Mouse (Mus musculus): Measurements from ENCODE around the gene Ccdc191. TPM values are rescaled to one million over a fixed set of nuclear protein-coding genes. Genes with fewer than 3 reads are reported as not detected.

Ccdc191 gene
- 0.58 and 0.71 TPM in 2 replicates for polyA plus RNA-seq (2012; rRNA removed; ENCODE audit: low replicate concordance)

DNA sequence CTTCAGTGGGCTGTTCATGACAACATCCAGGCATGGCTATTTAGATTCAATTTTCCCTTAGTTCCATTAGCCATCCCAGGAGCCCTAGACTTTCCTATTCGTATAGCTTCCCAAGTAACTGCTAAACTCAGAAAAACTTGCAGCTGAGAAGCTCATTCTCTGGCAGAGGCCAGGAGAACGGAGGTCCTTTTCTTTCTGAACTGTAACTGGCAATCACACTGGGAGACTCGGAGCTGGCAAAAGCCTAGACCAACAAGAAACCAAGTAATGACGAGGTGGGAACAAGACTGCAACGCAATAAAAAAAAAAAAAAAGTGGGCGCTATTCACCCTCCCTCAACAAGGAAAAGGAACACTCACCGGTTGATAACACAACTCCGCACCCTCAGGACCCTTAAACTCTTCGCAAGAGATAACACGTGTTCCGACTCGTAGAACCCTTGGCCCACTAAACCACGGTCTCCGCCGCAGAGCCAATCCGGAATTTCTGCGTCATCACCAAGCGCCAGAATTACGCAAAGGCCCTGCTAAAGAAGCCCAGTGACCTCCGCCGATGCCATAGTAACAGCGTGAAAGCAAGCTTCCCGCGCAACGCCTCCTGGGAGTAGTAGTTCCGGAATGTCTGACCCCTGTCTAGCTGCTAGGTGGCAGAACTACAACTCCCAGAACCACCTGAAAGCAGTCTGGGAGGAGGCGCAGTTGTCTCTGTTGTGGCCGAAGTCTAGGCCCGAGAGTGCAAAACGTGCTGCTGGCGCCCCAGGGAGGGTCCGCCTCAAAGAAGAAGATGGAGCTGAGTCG lies at the start of gene Ccdc191:
Ccdc191 (plus strand) TSS at position 593 of the 797 bp plus-strand sequence.

DNA sequence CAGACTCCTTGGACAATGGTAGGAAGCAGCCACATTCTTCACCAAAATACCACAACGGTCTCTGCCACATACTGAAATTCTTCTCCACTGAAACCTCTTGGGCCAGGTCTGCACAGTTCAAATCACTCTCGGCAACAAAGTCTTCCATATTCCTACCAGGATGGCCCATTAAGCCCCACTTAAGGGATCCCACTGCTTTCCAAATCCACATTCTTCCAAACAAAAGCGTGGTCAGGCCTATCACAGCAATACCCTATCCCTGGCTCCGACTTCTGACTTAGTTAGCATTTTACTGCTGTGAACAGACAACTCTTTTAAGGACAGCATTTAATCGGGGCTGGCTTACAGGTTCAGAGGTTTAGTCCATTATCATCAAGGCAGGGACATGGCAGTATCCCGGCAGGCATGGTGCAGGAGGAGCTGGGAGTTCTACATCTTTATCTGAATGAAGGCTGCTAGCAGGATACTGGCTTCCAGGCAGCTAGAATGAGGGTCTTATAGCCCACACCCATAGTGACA lies 36.8 kb downstream of the Ccdc191 start, which contains the start of gene Qtrt2:
Qtrt2 (minus strand) TSS at position 469 of the 519 bp plus-strand sequence.

DNA sequence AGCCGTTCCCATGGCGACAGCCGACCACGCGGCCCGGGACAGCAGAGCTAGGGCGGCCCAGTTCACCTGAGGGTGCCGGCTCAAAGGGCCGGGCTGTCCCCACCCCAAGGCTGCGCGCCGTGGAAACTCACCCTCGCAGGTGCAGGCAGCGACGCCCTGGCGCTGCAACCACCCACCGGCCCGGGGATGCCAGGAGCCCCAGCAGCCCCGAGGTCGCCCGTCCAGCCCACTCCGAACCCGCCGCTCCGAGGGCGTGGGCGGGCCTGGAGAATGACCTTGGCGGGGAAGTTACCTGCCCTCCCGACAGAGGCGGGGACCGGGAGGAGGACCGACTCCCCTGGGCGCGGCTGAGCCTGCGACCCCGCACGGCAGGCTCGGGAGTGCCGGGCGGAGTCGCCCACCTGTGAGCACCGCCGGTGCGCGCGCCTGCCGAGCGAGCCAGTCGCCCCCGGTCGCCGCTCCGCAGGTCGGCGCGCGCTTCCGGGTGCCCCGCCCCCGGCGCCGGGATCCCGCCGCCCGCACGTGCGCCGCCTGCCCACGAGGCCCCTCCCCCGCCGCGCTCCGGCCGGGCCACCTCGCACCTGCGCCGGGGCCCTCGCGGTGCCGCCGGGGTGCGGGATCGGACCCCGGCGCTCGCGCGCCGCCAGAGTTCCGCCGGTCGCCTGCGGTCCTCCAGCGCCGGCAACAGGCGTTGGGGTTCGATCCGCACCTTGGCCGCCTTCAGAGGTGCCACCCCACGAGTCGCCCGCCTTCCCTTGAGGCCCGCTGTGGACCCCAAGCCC lies 89.9 kb downstream of the Ccdc191 start, which contains the start of gene Zdhhc23:
Zdhhc23 (minus strand) TSS at position 464 of the 782 bp plus-strand sequence.

Other genes starting within 250 kb of the Ccdc191 start
- gene Tigit, start 225.7 kb upstream of the Ccdc191 start, polyA plus RNA-seq (2012; rRNA removed; ENCODE audit: low replicate concordance): 2.3 and 4.1 TPM in 2 replicates
- gene Drd3, start 135.8 kb upstream of the Ccdc191 start, polyA plus RNA-seq (2012; rRNA removed; ENCODE audit: low replicate concordance): 0.12 TPM in 1 of 2 replicates, not detected in the other
- gene Qtrt2, start 37.0 kb downstream of the Ccdc191 start, polyA plus RNA-seq (2012; rRNA removed; ENCODE audit: low replicate concordance): 1.9 and 5.1 TPM in 2 replicates
- gene Zdhhc23, start 90.0 kb downstream of the Ccdc191 start, polyA plus RNA-seq (2012; rRNA removed; ENCODE audit: low replicate concordance): 1.9 and 3.9 TPM in 2 replicates
- gene Gramd1c, start 173.5 kb downstream of the Ccdc191 start, polyA plus RNA-seq (2012; rRNA removed; ENCODE audit: low replicate concordance): 0.23 and 0.65 TPM in 2 replicates
- gene Atp6v1a, start 249.9 kb downstream of the Ccdc191 start, polyA plus RNA-seq (2012; rRNA removed; ENCODE audit: low replicate concordance): 2.3 and 2.8 TPM in 2 replicates

Measured in duodenum, adult 2 months (tissue).